Mouse (Mus musculus) stomach, postnatal 0 days (tissue): ENCODE data around the gene Rhox2b.
"Not testable (repeated sequence)": the region's sequence is repeated elsewhere in the genome, so short reads cannot be mapped to it uniquely, and the experiment has no call there.

Experiments used
- CTCF ChIP-seq: IDR thresholded peaks from 2 replicates; pipeline ENCODE4 v1.5.1; 2016; ENCODE audit warnings: antibody characterized with exemption, low read depth, mild to moderate bottlenecking, moderate library complexity
- EP300 ChIP-seq: optimal IDR thresholded peaks from 2 replicates; pipeline ENCODE3; 2016; ENCODE audit warnings: antibody characterized with exemption

DNA sequence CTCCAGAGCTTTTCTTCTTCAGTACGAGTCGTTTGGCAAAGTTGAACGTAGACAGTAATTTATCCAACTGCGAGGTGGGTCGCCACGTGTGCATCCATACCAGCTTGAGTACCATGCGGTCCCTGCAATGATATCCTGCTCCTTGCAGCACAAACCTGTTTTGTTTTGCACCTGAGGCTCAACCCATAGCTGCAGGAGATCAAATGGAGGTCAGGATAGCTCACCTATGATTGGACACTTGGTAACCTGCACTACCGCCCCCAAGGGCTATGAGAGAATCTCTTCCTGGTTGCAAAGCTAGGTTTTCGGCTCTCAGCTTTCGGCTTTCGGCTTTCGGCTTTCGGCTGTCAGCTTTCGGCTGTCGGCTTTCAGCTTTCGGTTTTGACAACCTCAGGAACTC is 21.3 kb upstream of the Rhox2b start, which contains the start of gene Rhox4a2:
- TF ChIP-seq CTCF, EP300: not testable (repeated sequence)
